Mouse (Mus musculus): ENCODE measurements around the gene Ccer2. TPM values are rescaled to one million over a fixed set of nuclear protein-coding genes. Genes with fewer than 3 reads are reported as not detected.
A peak's percentile ranks its signal among the peaks of the same experiment; 100 is the strongest.

Gene Ccer2
- not detected in 2 replicates for polyA plus RNA-seq (2012; rRNA removed)

- no peak for DNase-seq
- Histone ChIP-seq H3K4me1 (ENCODE audit: control insufficient read depth, insufficient read depth, low read length) (no peaks in the 10 kb centered on the region), H3K27ac (ENCODE audit: insufficient read depth, low read depth, low read length) (no peak within 1 kb of the TSS), H3K4me3 (ENCODE audit: insufficient read depth, low read depth, low read length) (no peak within 1 kb of the TSS), H3K36me3 (ENCODE audit: control insufficient read depth, insufficient read depth, low read length) (peaks cover 2% of the 10 kb centered on the region), H3K27me3 (replicated peaks; ENCODE audit: control insufficient read depth, insufficient read depth, low read length) (no peaks in the 10 kb centered on the region)
- 2% methylated on average over 17 of the region's 17 CpGs for WGBS
- no peak for TF ChIP-seq POLR2A (IDR thresholded peaks at IDR 0.05; ENCODE audit: low read depth, low read length)
- no peak for TF ChIP-seq CTCF (conservative IDR thresholded peaks at IDR 0.05; ENCODE audit: insufficient read depth, insufficient read length, low read depth, low read length)
Observed at GRCm38 (mm10) chr7:28756079-28756478, at the start of gene Ccer2. Ccer2 (plus strand) TSS chr7:28756174.

- TF ChIP-seq POLR2A (IDR thresholded peaks at IDR 0.05; ENCODE audit: low read depth, low read length), result no peak
- TF ChIP-seq CTCF (conservative IDR thresholded peaks at IDR 0.05; ENCODE audit: insufficient read depth, insufficient read length, low read depth, low read length), result no peak
- Histone ChIP-seq H3K27ac (ENCODE audit: insufficient read depth, low read depth, low read length) (no peak overlapping the region), H3K4me1 (ENCODE audit: control insufficient read depth, insufficient read depth, low read length) (no peaks in the 10 kb centered on the region), H3K27me3 (replicated peaks; ENCODE audit: control insufficient read depth, insufficient read depth, low read length) (no peaks in the 10 kb centered on the region), H3K4me3 (ENCODE audit: insufficient read depth, low read depth, low read length) (no peak overlapping the region), H3K36me3 (ENCODE audit: control insufficient read depth, insufficient read depth, low read length) (no peaks in the 10 kb centered on the region)
- DNase-seq, result no peak
Observed at GRCm38 (mm10) chr7:28709454-28709853, 46.5 kb upstream of the Ccer2 start.

GRCm38 (mm10) chr7:28710962-28711361, 45.0 kb upstream of the Ccer2 start:
- Histone ChIP-seq H3K27ac (ENCODE audit: insufficient read depth, low read depth, low read length) (no peak overlapping the region), H3K36me3 (ENCODE audit: control insufficient read depth, insufficient read depth, low read length) (no peaks in the 10 kb centered on the region), H3K4me1 (ENCODE audit: control insufficient read depth, insufficient read depth, low read length) (no peaks in the 10 kb centered on the region), H3K4me3 (ENCODE audit: insufficient read depth, low read depth, low read length) (no peak overlapping the region), H3K27me3 (replicated peaks; ENCODE audit: control insufficient read depth, insufficient read depth, low read length) (no peaks in the 10 kb centered on the region)
- DNase-seq, result no peak
- TF ChIP-seq POLR2A (IDR thresholded peaks at IDR 0.05; ENCODE audit: low read depth, low read length) (no peak), CTCF (conservative IDR thresholded peaks at IDR 0.05; ENCODE audit: insufficient read depth, insufficient read length, low read depth, low read length) (0 out of 2 replicates have a peak, but pooled peaks have one; percentile 13)
- WGBS, result 66% methylated on average over 3 of the region's 3 CpGs

DNA sequence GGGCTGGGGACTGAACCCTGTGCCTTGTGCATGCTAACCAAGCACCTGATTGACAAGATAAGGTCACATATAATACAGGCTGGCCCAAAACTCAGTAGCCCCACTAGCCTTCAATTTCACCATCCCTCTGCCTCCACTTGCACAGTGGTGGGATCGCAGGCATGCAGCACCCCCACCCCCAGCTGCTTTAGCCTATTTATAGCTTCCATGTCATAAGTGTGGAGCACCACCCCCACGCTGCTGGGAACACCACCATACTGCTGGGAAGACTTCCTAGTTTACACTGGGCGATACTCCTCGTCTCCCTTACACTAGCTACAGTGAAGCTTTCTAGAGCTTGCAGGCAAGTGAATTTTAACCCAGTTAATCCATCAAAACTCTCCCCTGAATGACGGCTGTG, 41.3 kb upstream of the Ccer2 start:
- WGBS, result 80% methylated on average over 5 of the region's 5 CpGs
- TF ChIP-seq POLR2A (IDR thresholded peaks at IDR 0.05; ENCODE audit: low read depth, low read length) (no peak), CTCF (conservative IDR thresholded peaks at IDR 0.05; ENCODE audit: insufficient read depth, insufficient read length, low read depth, low read length) (no peak)

GRCm38 (mm10) chr7:28715598-28715997, 40.4 kb upstream of the Ccer2 start:
- no peaks in the 10 kb centered on the region for H3K4me1 ChIP-seq (ENCODE audit: control insufficient read depth, insufficient read depth, low read length)
- TF ChIP-seq CTCF (conservative IDR thresholded peaks at IDR 0.05; ENCODE audit: insufficient read depth, insufficient read length, low read depth, low read length) (0 out of 2 replicates have a peak, but pooled peaks have one; percentile 2), POLR2A (IDR thresholded peaks at IDR 0.05; ENCODE audit: low read depth, low read length) (no peak)
- H3K36me3 ChIP-seq (ENCODE audit: control insufficient read depth, insufficient read depth, low read length), result no peaks in the 10 kb centered on the region
- no peak overlapping the region for H3K4me3 ChIP-seq (ENCODE audit: insufficient read depth, low read depth, low read length)
- no peaks in the 10 kb centered on the region for H3K27me3 ChIP-seq (replicated peaks; ENCODE audit: control insufficient read depth, insufficient read depth, low read length)
- DNase-seq, result no peak
- WGBS, result 99% methylated on average over 2 of the region's 2 CpGs
- no peak overlapping the region for H3K27ac ChIP-seq (ENCODE audit: insufficient read depth, low read depth, low read length)

More for the DNA sequence above, 41.3 kb upstream of the Ccer2 start:
- Histone ChIP-seq H3K36me3 (ENCODE audit: control insufficient read depth, insufficient read depth, low read length) (no peaks in the 10 kb centered on the region), H3K4me1 (ENCODE audit: control insufficient read depth, insufficient read depth, low read length) (no peaks in the 10 kb centered on the region), H3K4me3 (ENCODE audit: insufficient read depth, low read depth, low read length) (no peak overlapping the region), H3K27me3 (replicated peaks; ENCODE audit: control insufficient read depth, insufficient read depth, low read length) (no peaks in the 10 kb centered on the region), H3K27ac (ENCODE audit: insufficient read depth, low read depth, low read length) (no peak overlapping the region)
- DNase-seq, result no peak

GRCm38 (mm10) chr7:28716590-28717281, 39.2 kb upstream of the Ccer2 start, which contains the start of gene Fbxo17:
Fbxo17 (plus strand) TSS chr7:28716804.
- no peak within 1 kb of the TSS for H3K27ac ChIP-seq (ENCODE audit: insufficient read depth, low read depth, low read length)
- peak; percentile 48 for DNase-seq
- 5% methylated on average over 36 of the region's 36 CpGs for WGBS
- no peaks in the 10 kb centered on the region for H3K36me3 ChIP-seq (ENCODE audit: control insufficient read depth, insufficient read depth, low read length)
- no peaks in the 10 kb centered on the region for H3K27me3 ChIP-seq (replicated peaks; ENCODE audit: control insufficient read depth, insufficient read depth, low read length)
- TF ChIP-seq POLR2A (IDR thresholded peaks at IDR 0.05; ENCODE audit: low read depth, low read length) (no peak), CTCF (conservative IDR thresholded peaks at IDR 0.05; ENCODE audit: insufficient read depth, insufficient read length, low read depth, low read length) (0 out of 2 replicates have a peak, but pooled peaks have one; percentile 13)
- H3K4me3 ChIP-seq (ENCODE audit: insufficient read depth, low read depth, low read length), result peak within 1 kb of the TSS; percentile 59
- H3K4me1 ChIP-seq (ENCODE audit: control insufficient read depth, insufficient read depth, low read length), result no peaks in the 10 kb centered on the region

DNA sequence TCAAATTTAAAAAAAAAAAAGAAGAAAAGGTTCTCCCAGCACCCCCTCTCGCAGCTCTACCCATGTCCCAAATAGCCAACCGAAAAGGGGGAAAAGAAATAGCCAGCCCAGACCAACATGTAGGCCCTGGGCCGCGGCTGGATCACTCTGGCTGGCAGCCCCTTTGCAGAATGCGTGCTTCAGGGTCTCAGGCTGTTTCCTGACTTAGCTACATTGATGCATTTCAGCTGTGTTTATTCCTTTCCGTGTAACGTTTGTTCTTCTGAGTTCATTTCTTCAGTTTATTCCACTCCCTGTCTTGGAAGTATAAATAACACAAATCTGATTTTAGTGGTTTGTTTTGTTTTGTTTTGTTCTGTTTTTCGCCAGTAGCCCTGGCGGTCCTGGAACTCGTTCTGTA, 38.2 kb upstream of the Ccer2 start:
- WGBS, result 86% methylated on average over 10 of the region's 10 CpGs
- H3K27me3 ChIP-seq (replicated peaks; ENCODE audit: control insufficient read depth, insufficient read depth, low read length), result no peaks in the 10 kb centered on the region
- TF ChIP-seq POLR2A (IDR thresholded peaks at IDR 0.05; ENCODE audit: low read depth, low read length) (no peak), CTCF (conservative IDR thresholded peaks at IDR 0.05; ENCODE audit: insufficient read depth, insufficient read length, low read depth, low read length) (no peak)
- no peak overlapping the region for H3K4me3 ChIP-seq (ENCODE audit: insufficient read depth, low read depth, low read length)
- DNase-seq, result no peak
- no peak overlapping the region for H3K27ac ChIP-seq (ENCODE audit: insufficient read depth, low read depth, low read length)
- H3K4me1 ChIP-seq (ENCODE audit: control insufficient read depth, insufficient read depth, low read length), result no peaks in the 10 kb centered on the region
- no peaks in the 10 kb centered on the region for H3K36me3 ChIP-seq (ENCODE audit: control insufficient read depth, insufficient read depth, low read length)
